Mouse (Mus musculus): ENCODE results near the gene Gm28230.
A peak's percentile ranks its signal among the peaks of the same experiment; 100 is the strongest.

Gm28230 gene

DNA sequence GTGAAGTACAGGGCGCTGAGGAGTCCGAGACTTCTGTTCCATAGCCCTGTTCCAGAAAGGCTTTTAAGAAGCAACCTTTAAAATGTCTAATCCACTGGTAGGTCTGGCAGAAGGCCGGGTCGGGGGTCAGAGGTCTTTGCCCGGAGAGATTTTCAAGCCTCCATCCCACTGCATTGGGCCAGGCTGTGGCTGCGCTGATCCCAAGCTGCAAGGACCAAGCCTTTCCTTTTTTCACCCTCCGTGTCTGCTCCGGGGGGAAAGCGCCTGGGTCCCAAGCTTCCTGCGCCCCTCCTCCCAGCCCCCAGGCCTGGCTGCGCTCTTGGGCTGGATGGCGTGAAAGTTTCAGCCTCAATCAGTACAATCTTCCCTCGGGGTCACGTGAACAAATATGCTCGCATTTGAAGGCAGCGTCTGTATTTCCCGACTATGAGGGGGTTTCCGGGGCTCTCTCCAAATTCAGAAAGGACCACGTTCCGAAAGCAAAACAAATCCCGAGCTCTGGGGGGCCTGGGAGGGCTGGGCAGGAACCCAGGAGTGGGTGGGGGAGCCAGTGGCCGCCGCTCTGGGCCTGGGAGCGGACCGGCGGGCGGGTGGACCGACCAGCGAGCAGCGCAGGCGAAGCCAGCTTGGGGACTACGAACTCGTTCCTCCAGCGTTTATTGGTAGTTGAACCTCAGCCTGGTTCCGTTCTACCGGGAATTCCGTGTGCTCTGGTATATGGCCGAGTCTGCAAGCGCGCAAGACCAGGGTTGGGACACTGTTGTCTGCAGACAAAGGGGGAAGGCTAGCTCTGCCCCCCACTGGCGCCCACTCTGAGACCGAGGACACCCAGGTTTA, 9.5 kb downstream of the Gm28230 start:
- Histone ChIP-seq H3K9me3 (ENCODE audit: low read length) (peaks cover 3% of the 10 kb centered on the region; the same call in 1 of the 2 replicates), H3K36me3 (ENCODE audit: insufficient read depth, low read length) (no peaks in the 10 kb centered on the region), H3K4me1 (replicated peaks; ENCODE audit: low read depth, low read length) (peaks cover 45% of the 10 kb centered on the region), H3K4me3 (replicated peaks; ENCODE audit: low read length) (peak overlapping the region; percentile 26; the same call in 1 of the 2 replicates), H3K27me3 (ENCODE audit: insufficient read depth, low read length) (peaks cover 99% of the 10 kb centered on the region)
- TF ChIP-seq POU5F1 (IDR thresholded peaks at IDR 0.05; ENCODE audit: borderline replicate concordance, low read length) (no peak), CTCF (conservative IDR thresholded peaks at IDR 0.05; ENCODE audit: low read length) (no peak), NANOG (IDR thresholded peaks at IDR 0.05; ENCODE audit: borderline replicate concordance, low read length) (no peak)

DNA sequence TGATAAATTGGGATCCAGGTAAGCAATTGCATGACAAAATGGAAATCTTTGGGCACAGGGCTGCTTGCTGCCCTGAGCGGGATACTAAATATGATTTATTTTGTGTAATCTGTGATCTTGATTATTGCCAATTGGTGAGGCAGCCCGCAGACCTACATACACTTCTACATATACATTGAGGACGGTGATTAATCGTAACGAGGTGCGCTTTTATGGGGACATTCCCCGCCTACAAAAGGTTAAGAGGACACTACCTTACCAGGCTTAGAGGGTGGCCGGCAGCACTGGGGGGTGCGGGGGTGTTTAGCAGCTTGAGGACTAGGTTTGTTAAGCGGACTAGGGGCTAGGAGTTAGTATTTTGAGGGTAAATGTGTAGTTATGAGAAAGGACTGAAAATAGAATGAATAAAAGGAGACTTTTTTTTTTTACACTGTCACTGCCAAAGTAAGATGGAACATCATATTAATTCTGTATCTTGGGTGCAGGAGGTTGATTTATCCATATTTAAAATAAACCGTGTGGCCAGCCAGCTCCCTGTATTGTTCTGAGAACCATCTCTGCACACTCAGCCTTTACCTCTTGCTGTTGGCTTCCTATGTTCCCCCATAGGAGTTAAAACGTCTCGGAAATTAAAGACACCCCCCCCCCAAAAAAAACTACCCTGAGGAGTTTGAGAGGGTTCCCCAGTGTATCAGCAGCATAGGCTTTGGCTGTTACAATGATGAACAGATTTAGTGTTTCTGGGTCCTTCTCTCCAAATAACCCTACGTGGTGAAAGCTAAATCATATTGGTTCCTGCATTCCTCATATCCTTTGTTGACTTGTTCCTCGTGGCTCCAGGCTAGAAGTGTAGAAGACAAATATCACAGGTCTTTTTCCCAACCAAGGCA, 10.4 kb downstream of the Gm28230 start:
- Histone ChIP-seq H3K36me3 (ENCODE audit: insufficient read depth, low read length) (no peaks in the 10 kb centered on the region), H3K27me3 (ENCODE audit: insufficient read depth, low read length) (peaks cover 99% of the 10 kb centered on the region), H3K4me3 (replicated peaks; ENCODE audit: low read length) (no peak overlapping the region), H3K9me3 (ENCODE audit: low read length) (peaks cover 3% of the 10 kb centered on the region; the same call in 1 of the 2 replicates), H3K4me1 (replicated peaks; ENCODE audit: low read depth, low read length) (peaks cover 40% of the 10 kb centered on the region)
- TF ChIP-seq CTCF (conservative IDR thresholded peaks at IDR 0.05; ENCODE audit: low read length) (no peak), POU5F1 (IDR thresholded peaks at IDR 0.05; ENCODE audit: borderline replicate concordance, low read length) (no peak), NANOG (IDR thresholded peaks at IDR 0.05; ENCODE audit: borderline replicate concordance, low read length) (no peak)

DNA sequence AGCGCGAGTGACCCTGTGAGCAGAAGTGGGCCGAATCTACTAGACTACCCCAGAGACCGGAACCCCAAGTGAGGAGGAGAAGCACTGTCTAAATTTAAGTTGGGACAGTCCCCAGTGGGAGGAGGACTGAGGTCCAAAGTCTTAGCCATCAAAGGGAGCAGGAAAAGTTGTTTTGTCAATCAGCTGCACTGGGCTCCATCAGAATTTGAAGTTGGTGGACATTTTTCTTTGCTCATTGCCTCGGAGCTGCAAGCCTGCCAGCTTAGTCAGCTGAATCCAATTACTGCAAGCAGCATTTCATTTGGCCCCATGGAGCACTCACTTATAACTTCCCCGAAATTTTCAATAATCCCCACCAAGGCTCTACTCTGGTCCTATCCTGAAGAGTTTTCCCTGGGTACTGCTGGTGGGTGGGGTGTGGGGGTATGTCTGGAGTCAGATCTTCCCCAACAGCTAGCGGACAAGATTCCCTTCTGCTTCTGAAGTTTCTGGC, 11.1 kb downstream of the Gm28230 start:
- TF ChIP-seq CTCF (conservative IDR thresholded peaks at IDR 0.05; ENCODE audit: low read length) (no peak), NANOG (IDR thresholded peaks at IDR 0.05; ENCODE audit: borderline replicate concordance, low read length) (no peak), POU5F1 (IDR thresholded peaks at IDR 0.05; ENCODE audit: borderline replicate concordance, low read length) (no peak)
- Histone ChIP-seq H3K4me3 (replicated peaks; ENCODE audit: low read length) (no peak overlapping the region), H3K4me1 (replicated peaks; ENCODE audit: low read depth, low read length) (peaks cover 40% of the 10 kb centered on the region), H3K27me3 (ENCODE audit: insufficient read depth, low read length) (peaks cover 99% of the 10 kb centered on the region), H3K36me3 (ENCODE audit: insufficient read depth, low read length) (no peaks in the 10 kb centered on the region), H3K9me3 (ENCODE audit: low read length) (peaks cover 3% of the 10 kb centered on the region; the same call in 1 of the 2 replicates)

- H3K9me3 ChIP-seq (ENCODE audit: low read length), result peaks cover 6% of the 10 kb centered on the region; the same call in 1 of the 2 replicates
- H3K36me3 ChIP-seq (ENCODE audit: insufficient read depth, low read length), result no peaks in the 10 kb centered on the region
- TF ChIP-seq CTCF (conservative IDR thresholded peaks at IDR 0.05; ENCODE audit: low read length) (no peak), NANOG (IDR thresholded peaks at IDR 0.05; ENCODE audit: borderline replicate concordance, low read length) (no peak), POU5F1 (IDR thresholded peaks at IDR 0.05; ENCODE audit: borderline replicate concordance, low read length) (no peak)
- H3K4me3 ChIP-seq (replicated peaks; ENCODE audit: low read length), result no peak overlapping the region
- H3K4me1 ChIP-seq (replicated peaks; ENCODE audit: low read depth, low read length), result peaks cover 40% of the 10 kb centered on the region
- H3K27me3 ChIP-seq (ENCODE audit: insufficient read depth, low read length), result peaks cover 96% of the 10 kb centered on the region
Observed at GRCm38 (mm10) chr2:74738623-74739475, 12.3 kb downstream of the Gm28230 start.

GRCm38 (mm10) chr2:74739476-74739800, 12.9 kb downstream of the Gm28230 start:
- Histone ChIP-seq H3K4me1 (replicated peaks; ENCODE audit: low read depth, low read length) (peaks cover 40% of the 10 kb centered on the region), H3K36me3 (ENCODE audit: insufficient read depth, low read length) (no peaks in the 10 kb centered on the region), H3K9me3 (ENCODE audit: low read length) (peaks cover 12% of the 10 kb centered on the region; the same call in 1 of the 2 replicates), H3K4me3 (replicated peaks; ENCODE audit: low read length) (no peak overlapping the region), H3K27me3 (ENCODE audit: insufficient read depth, low read length) (peaks cover 96% of the 10 kb centered on the region)
- TF ChIP-seq NANOG (IDR thresholded peaks at IDR 0.05; ENCODE audit: borderline replicate concordance, low read length) (no peak), POU5F1 (IDR thresholded peaks at IDR 0.05; ENCODE audit: borderline replicate concordance, low read length) (no peak), CTCF (conservative IDR thresholded peaks at IDR 0.05; ENCODE audit: low read length) (no peak)

DNA sequence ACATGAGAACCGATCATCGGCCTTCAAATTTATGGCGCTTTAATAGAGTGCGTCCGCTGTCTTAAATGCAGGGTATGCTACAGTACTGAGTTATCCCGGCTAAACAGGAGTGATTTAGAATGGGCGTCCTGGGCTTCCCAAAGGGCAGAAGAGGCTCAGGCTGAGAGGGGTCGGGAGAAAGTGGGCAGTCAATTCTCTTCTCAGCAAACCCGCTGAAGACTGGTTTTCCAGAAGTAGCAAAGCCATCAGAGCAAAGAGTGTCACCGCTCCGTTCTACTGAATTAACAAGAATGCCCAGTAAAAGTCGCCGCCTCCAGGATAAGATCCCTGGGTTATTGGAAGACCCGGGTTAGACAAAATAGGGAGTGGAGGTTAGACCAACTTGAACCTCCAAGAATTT, 13.3 kb downstream of the Gm28230 start:
- Histone ChIP-seq H3K36me3 (ENCODE audit: insufficient read depth, low read length) (no peaks in the 10 kb centered on the region), H3K4me3 (replicated peaks; ENCODE audit: low read length) (no peak overlapping the region), H3K4me1 (replicated peaks; ENCODE audit: low read depth, low read length) (peaks cover 36% of the 10 kb centered on the region), H3K9me3 (ENCODE audit: low read length) (peaks cover 13% of the 10 kb centered on the region; the same call in 1 of the 2 replicates), H3K27me3 (ENCODE audit: insufficient read depth, low read length) (peaks cover 96% of the 10 kb centered on the region)
- TF ChIP-seq NANOG (IDR thresholded peaks at IDR 0.05; ENCODE audit: borderline replicate concordance, low read length), result no peak
- no peak for TF ChIP-seq POU5F1 (IDR thresholded peaks at IDR 0.05; ENCODE audit: borderline replicate concordance, low read length)
- TF ChIP-seq CTCF (conservative IDR thresholded peaks at IDR 0.05; ENCODE audit: low read length), result no peak

- H3K36me3 ChIP-seq (ENCODE audit: insufficient read depth, low read length), result no peaks in the 10 kb centered on the region
- no peak for TF ChIP-seq POU5F1 (IDR thresholded peaks at IDR 0.05; ENCODE audit: borderline replicate concordance, low read length)
- H3K9me3 ChIP-seq (ENCODE audit: low read length), result peaks cover 13% of the 10 kb centered on the region; the same call in 1 of the 2 replicates
- peaks cover 31% of the 10 kb centered on the region for H3K4me1 ChIP-seq (replicated peaks; ENCODE audit: low read depth, low read length)
- peak overlapping the region; percentile 46; the same call in 1 of the 2 replicates for H3K4me3 ChIP-seq (replicated peaks; ENCODE audit: low read length)
- H3K27me3 ChIP-seq (ENCODE audit: insufficient read depth, low read length), result peaks cover 96% of the 10 kb centered on the region
Observed at GRCm38 (mm10) chr2:74740311-74741091, 14.0 kb downstream of the Gm28230 start.

Data from E14TG2a.4 (cell line).